Mouse (Mus musculus) adrenal gland, adult 18-20 months (tissue): ENCODE results near the gene Cpped1. TPM values are rescaled to one million over a fixed set of nuclear protein-coding genes. Genes with fewer than 3 reads are reported as not detected.

ENCODE experiments used
- DNase-seq, 2 experiments: peaks; one replicate each; pipeline ENCODE4 v3.0.0; 2021 to 2022; ENCODE audit warnings: low spot score in 2 of 2
- total RNA-seq, 2 experiments: library from RNA; stranded (reverse); gene quantifications; 1 replicate in 1 of 2; 2 replicates in 1 of 2; pipeline ENCODE4 v1.2.3; 2021

Cpped1 gene
- total RNA-seq, 2 experiments from 2014 or later: 40.6 to 45.4 TPM

- DNase-seq: no peak
Measured at GRCm38 (mm10) chr16:11778191-11778590, 131.1 kb downstream of the Cpped1 start.

DNA sequence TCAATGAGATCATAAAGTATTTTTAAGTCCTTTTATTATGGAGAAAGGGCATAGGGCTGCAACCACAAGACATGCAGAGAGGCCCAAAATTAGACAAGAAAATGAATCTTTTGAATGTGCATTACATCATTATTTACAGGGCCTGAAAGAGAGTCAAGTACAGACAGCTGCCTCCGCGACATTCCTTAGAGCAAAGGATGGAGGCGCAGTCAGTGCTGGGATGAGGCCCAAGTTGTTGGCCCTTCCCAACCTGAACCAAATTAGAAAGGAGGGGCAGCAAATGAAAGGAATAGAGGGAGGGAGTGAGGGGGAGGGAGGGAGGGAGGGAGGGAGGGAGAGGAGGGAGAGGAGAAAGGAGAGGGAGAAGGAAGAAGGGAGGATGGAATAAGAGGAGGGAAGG, 132.7 kb downstream of the Cpped1 start:
- no peak for DNase-seq

GRCm38 (mm10) chr16:11774321-11774720, 134.9 kb downstream of the Cpped1 start:
- no peak for DNase-seq

- no peak for DNase-seq
Measured at GRCm38 (mm10) chr16:11772318-11772717, 136.9 kb downstream of the Cpped1 start.

- peak in 1 of 2 experiments; percentile 12 for DNase-seq
Measured at GRCm38 (mm10) chr16:11757951-11758350, 151.3 kb downstream of the Cpped1 start.

GRCm38 (mm10) chr16:11757471-11757870, 151.8 kb downstream of the Cpped1 start:
- DNase-seq: peak in 1 of 2 experiments; percentile 7

GRCm38 (mm10) chr16:11756598-11757245, 152.5 kb downstream of the Cpped1 start:
- peak in 1 of 2 experiments; percentile 6 for DNase-seq

GRCm38 (mm10) chr16:11755281-11756066, 153.8 kb downstream of the Cpped1 start:
- peak in 1 of 2 experiments; percentile 16 for DNase-seq

DNA sequence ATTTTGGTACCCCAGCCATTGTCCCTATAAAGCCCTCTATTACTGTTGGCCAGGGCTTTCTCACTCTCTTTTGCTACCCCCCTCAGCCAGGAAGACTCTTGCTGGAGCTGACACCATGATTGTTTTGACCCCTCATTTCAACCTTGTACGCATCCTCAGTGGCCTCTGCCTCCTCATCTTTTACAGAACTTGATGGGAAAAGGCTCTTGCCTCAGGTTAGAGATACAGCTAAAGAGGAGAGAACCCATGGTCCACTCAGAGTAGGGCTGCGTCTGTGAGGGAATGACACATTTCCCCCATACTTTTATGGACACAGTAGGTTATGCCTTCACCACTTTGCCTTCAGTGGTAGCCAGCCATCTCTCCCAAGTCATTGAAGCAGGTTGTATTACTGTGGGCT, 155.1 kb downstream of the Cpped1 start:
- peak in 1 of 2 experiments; percentile 7 for DNase-seq

Other genes starting within 250 kb of the Cpped1 start
- 1 to 10 TPM; 4.3 to 5.5 TPM for gene Shisa9, start 74.7 kb upstream of the Cpped1 start, total RNA-seq